Mouse (Mus musculus): ENCODE measurements around the gene Rprd1b. TPM values are rescaled to one million over a fixed set of nuclear protein-coding genes. Genes with fewer than 3 reads are reported as not detected.

Rprd1b gene
- polyA plus RNA-seq, 3 experiments from 2014 or later: 19.4 to 23.4 (median 21.2) TPM

DNA sequence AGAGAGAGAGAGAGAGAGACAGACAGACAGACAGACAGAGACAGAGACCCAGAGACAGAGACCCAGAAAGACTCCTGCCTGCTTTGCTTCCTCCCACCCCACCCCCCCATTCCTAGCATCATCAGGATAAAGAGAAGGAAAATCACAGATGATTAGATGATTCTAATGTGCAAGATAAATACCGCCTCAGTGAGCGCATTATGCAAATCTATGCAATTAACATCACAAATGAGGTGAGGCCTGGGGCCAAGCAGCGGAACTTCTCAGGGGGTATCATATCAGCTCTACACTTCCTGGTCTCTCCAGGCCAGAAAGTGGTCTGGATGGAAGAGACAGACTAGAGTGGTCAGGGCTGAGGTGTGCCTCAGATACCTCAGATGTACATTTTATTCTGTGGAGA lies 149.3 kb downstream of the Rprd1b start:
- no peak for ATAC-seq

DNA sequence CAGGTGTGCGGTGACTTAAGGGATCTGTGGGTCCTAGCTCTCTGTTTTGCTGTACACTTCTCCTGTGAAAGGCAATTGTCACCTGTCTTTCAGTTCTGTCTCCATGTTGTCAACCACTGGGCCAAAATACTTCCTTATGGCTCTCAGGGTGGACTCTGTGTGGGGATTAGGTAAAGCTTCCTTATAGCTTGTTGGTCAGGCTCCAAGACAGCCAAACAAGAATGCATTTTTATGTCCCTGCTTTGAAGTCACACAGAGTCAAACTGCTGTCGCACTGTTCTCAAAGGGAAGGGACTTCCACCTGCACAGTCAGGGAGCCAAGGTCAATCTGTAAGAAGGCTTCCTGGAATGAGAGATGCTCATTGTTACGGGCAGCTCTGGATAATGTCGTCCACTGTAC lies 149.8 kb downstream of the Rprd1b start:
- no peak for ATAC-seq

DNA sequence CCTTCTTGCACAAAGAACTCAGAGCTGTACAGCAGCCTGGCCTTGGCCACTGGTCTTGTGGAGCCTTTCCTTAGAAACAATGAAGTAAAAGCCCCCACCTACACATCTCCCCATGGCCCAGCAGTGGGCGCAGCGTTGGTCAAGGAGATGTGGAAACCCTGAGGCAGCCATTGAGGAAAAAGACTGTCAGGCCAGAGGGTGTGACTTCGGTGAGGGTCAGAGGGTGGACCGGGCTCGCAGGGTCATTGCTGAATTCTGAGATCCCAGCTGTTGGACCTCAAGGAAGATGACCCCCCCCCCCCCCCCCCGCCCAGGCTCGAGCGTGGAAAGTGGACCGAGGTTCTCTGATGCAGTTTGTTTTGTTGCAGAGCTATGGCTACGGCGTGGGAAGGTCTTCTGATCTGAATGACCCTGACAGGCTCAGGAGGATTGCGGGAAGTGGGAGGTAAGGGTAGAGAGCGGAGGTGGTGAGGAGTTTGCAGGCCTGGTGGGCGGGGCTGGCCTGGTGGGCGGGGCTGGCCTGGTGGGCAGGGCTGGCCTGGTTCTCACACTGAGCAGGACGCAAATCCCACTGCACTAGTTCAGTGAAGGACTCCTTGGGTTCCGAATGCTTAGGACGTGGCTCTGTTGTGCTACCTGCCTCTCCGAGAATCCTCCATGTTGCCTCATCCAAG lies 150.5 kb downstream of the Rprd1b start:
- ATAC-seq: peak; percentile 58

DNA sequence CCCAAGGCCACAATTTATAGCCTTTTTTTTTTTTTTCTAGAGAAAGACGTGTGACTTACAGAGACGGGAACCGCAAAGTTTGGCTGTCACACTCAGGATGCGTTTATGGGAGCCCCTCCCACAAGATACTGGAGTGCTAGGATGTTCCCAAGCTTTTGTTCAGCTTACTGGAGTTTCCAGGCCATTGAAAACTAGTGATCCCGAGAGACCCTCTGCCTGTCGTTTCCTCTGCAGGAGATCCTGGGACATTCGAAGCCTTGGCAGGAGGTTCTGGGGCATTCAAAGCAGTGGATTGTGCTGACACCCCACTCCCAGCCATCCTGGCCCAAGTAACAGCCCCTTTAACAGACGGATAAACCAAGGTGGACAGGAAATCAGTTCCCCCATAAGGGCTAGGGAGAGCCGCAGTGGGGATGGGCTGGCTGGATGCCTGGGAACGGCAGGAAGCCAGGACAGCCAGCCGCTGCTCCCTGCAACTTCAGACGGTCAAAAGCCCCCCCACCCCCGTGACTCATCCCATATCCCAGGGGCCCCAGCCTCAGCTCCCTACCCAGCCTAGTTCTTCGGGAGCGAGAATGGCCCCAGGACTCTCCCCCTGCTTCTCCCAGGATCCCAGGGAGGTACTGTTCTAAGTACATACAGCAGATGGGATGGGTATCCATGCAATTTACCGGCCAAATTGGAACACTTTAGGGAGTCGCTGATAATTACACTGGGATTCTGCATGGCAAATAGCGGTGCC lies 151.2 kb downstream of the Rprd1b start:
- no peak for ATAC-seq

DNA sequence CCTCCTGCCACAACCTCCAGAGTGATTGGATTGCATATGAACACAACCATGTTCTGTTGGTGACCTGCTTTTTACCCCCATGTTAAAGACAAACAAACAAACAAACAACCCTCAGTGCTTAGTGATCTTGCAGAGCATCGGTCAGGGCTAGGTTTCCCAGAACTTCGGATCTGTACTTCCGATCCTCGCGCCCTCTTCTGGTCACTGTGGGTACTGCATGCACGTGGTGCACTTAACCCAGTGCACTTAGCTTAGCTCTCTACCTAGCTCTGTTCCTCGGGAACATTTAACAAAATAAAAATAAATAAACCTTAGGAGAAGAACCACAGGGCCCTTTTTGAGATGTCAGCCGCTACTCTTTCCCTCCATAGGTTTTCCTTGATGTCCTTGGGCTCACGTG lies 152.5 kb downstream of the Rprd1b start:
- ATAC-seq: no peak

Other genes starting within 250 kb of the Rprd1b start
- not detected for gene Vstm2l, start 113.8 kb upstream of the Rprd1b start, polyA plus RNA-seq (2017; shearing (Covaris generic))
- 10 to 100 TPM; 23.8 to 32.0 (median 26.2) TPM for gene Tti1, start 64 bp upstream of the Rprd1b start, polyA plus RNA-seq (2017; shearing (Covaris generic))
- gene Tgm2, start 117.9 kb downstream of the Rprd1b start, polyA plus RNA-seq (2017; shearing (Covaris generic)): 1 to 10 TPM; 1.2 to 2.6 (median 2.1) TPM
- not detected for gene D630003M21Rik, start 200.7 kb downstream of the Rprd1b start, polyA plus RNA-seq (2017; shearing (Covaris generic))
- gene Bpi, start 229.6 kb downstream of the Rprd1b start, polyA plus RNA-seq (2017; shearing (Covaris generic)): not detected